Mouse (Mus musculus): ENCODE results near the gene Hadh. TPM values are rescaled to one million over a fixed set of nuclear protein-coding genes. Genes with fewer than 3 reads are reported as not detected.

Gene Hadh
- polyA plus RNA-seq, 1 experiment from 2014 or later = 22.5 TPM

Other genes starting within 250 kb of the Hadh start
- gene Lef1, start 161.6 kb downstream of the Hadh start, polyA plus RNA-seq (2015; fragmentation: Nextera tagmentation; extraction: Ambion mirVana) = 6.3 and 28.7 TPM in 2 replicates
- gene Cyp2u1, start 31.1 kb upstream of the Hadh start, polyA plus RNA-seq (2015; fragmentation: Nextera tagmentation; extraction: Ambion mirVana) = 8.2 and 8.5 TPM in 2 replicates
- 1.8 and 3.7 TPM in 2 replicates for gene Sgms2, start 219.3 kb upstream of the Hadh start, polyA plus RNA-seq (2015; fragmentation: Nextera tagmentation; extraction: Ambion mirVana)

All from neural tube, embryonic 15.5 days (tissue).